Mouse (Mus musculus): Measurements from ENCODE around the gene Disp1.

Disp1 gene

GRCm38 (mm10) chr1:183220796-183221718 is at the start of gene Disp1:
Disp1 (minus strand) TSS chr1:183221522.
- peak; percentile 87 for DNase-seq (ENCODE audit: low read depth)

- DNase-seq (ENCODE audit: low read depth) = no peak
These were observed 46.3 kb upstream of the Disp1 start for GRCm38 (mm10) chr1:183267666-183268065.

- DNase-seq (ENCODE audit: low read depth) = peak; percentile 79
These were observed 44.7 kb upstream of the Disp1 start for GRCm38 (mm10) chr1:183265921-183266467.

GRCm38 (mm10) chr1:183264145-183265008 is 43.1 kb upstream of the Disp1 start:
- DNase-seq (ENCODE audit: low read depth) = no peak

GRCm38 (mm10) chr1:183252574-183252973 is 31.3 kb upstream of the Disp1 start:
- DNase-seq (ENCODE audit: low read depth) = no peak

- DNase-seq (ENCODE audit: low read depth) = no peak
These were observed 30.5 kb upstream of the Disp1 start for GRCm38 (mm10) chr1:183251818-183252217.

- no peak for DNase-seq (ENCODE audit: low read depth)
These were observed 29.3 kb upstream of the Disp1 start for GRCm38 (mm10) chr1:183250612-183251011.

- DNase-seq (ENCODE audit: low read depth) = no peak
These were observed 26.8 kb upstream of the Disp1 start for GRCm38 (mm10) chr1:183248144-183248543.

- DNase-seq (ENCODE audit: low read depth) = no peak
These were observed 22.0 kb upstream of the Disp1 start for GRCm38 (mm10) chr1:183243293-183243692.

GRCm38 (mm10) chr1:183237901-183238300 is 16.6 kb upstream of the Disp1 start:
- DNase-seq (ENCODE audit: low read depth) = peak; percentile 77

GRCm38 (mm10) chr1:183236460-183236859 is 15.1 kb upstream of the Disp1 start:
- DNase-seq (ENCODE audit: low read depth) = no peak

- no peak for DNase-seq (ENCODE audit: low read depth)
These were observed 12.4 kb upstream of the Disp1 start for GRCm38 (mm10) chr1:183233679-183234174.

- DNase-seq (ENCODE audit: low read depth) = no peak
These were observed 11.8 kb upstream of the Disp1 start for GRCm38 (mm10) chr1:183232985-183233678.

- no peak for DNase-seq (ENCODE audit: low read depth)
These were observed 6.1 kb upstream of the Disp1 start for GRCm38 (mm10) chr1:183227469-183227868.

GRCm38 (mm10) chr1:183219021-183219420 is 2.3 kb downstream of the Disp1 start:
- no peak for DNase-seq (ENCODE audit: low read depth)

- DNase-seq (ENCODE audit: low read depth) = no peak
These were observed 4.6 kb downstream of the Disp1 start for GRCm38 (mm10) chr1:183216691-183217090.

GRCm38 (mm10) chr1:183215706-183216105 is 5.6 kb downstream of the Disp1 start:
- no peak for DNase-seq (ENCODE audit: low read depth)

- DNase-seq (ENCODE audit: low read depth) = no peak
These were observed 7.5 kb downstream of the Disp1 start for GRCm38 (mm10) chr1:183213850-183214249.

GRCm38 (mm10) chr1:183212757-183213211 is 8.5 kb downstream of the Disp1 start:
- no peak for DNase-seq (ENCODE audit: low read depth)

- no peak for DNase-seq (ENCODE audit: low read depth)
These were observed 11.2 kb downstream of the Disp1 start for GRCm38 (mm10) chr1:183210115-183210514.

GRCm38 (mm10) chr1:183207623-183208022 is 13.7 kb downstream of the Disp1 start:
- no peak for DNase-seq (ENCODE audit: low read depth)

- DNase-seq (ENCODE audit: low read depth) = no peak
These were observed 14.2 kb downstream of the Disp1 start for GRCm38 (mm10) chr1:183207141-183207540.
